Mouse (Mus musculus): Measurements from ENCODE around the gene Mtmr2.

The Mtmr2 gene

GRCm38 (mm10) chr9:13809937-13810336, 61.7 kb downstream of the Mtmr2 start:
- no peak for DNase-seq

GRCm38 (mm10) chr9:13818369-13818768, 70.2 kb downstream of the Mtmr2 start:
- DNase-seq, result no peak

- DNase-seq, result no peak
These were observed 72.6 kb downstream of the Mtmr2 start for GRCm38 (mm10) chr9:13820774-13821173.

- DNase-seq, result no peak
These were observed 77.7 kb downstream of the Mtmr2 start for GRCm38 (mm10) chr9:13825896-13826295.

- DNase-seq, result no peak
These were observed 78.2 kb downstream of the Mtmr2 start for GRCm38 (mm10) chr9:13826391-13826805.

- peak; percentile 100 for DNase-seq
These were observed 78.7 kb downstream of the Mtmr2 start, which contains the start of gene Cep57 for GRCm38 (mm10) chr9:13826832-13827405. Gene Cep57, minus strand, starts transcription at chr9:13827107.

- DNase-seq, result peak; percentile 100
These were observed 79.3 kb downstream of the Mtmr2 start, which contains the start of gene Fam76b for GRCm38 (mm10) chr9:13827406-13828086. Gene Fam76b, plus strand, starts transcription at chr9:13827716.

GRCm38 (mm10) chr9:13828087-13828441, 79.9 kb downstream of the Mtmr2 start:
- no peak for DNase-seq

GRCm38 (mm10) chr9:13835256-13835655, 87.0 kb downstream of the Mtmr2 start:
- DNase-seq, result peak; percentile 67

GRCm38 (mm10) chr9:13836726-13837125, 88.5 kb downstream of the Mtmr2 start:
- no peak for DNase-seq

- DNase-seq, result peak; percentile 85
These were observed 99.4 kb downstream of the Mtmr2 start for GRCm38 (mm10) chr9:13847591-13847990.

GRCm38 (mm10) chr9:13848481-13849480, 100.6 kb downstream of the Mtmr2 start:
- peak; percentile 80 for DNase-seq

GRCm38 (mm10) chr9:13853876-13854275, 105.7 kb downstream of the Mtmr2 start:
- DNase-seq, result no peak
